Mouse (Mus musculus): ENCODE results near the gene Copa.

- TF ChIP-seq CTCF (IDR thresholded peaks at IDR 0.05; ENCODE audit: extremely low read depth, insufficient read length, insufficient replicate concordance, low read depth, low read length), result no peak
- TF ChIP-seq POLR2A (IDR thresholded peaks at IDR 0.05; ENCODE audit: low read depth, low read length), result no peak
Observed at GRCm38 (mm10) chr1:172140160-172140559, 57.8 kb downstream of the Copa start.
